Mouse (Mus musculus): ENCODE results near the gene Mrpl39. TPM values are rescaled to one million over a fixed set of nuclear protein-coding genes. Genes with fewer than 3 reads are reported as not detected.

The Mrpl39 gene
- total RNA-seq, 4 experiments from 2014 or later = 12.0 to 14.5 (median 13.7) TPM

DNA sequence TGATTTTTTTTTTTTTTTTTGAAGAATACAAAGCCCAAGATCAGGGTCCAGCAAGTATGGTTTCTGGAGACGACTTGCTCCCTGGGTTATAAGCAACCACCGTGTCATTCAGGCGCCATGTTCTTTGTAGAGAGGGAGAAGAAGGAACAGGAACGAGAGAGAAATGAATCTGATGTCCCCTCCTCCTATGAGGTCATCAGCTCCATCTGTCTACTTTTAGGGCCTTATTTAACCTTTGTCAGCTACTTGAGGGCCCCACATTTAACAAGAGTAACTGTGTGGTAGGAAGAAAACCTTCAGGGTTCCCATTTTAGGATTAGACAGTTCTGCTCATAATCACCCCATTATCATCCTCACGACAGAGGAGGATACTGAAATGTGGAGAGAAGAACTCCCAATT lies 34.5 kb downstream of the Mrpl39 start:
- no peak for DNase-seq (ENCODE audit: low spot score in 2 of 2)

DNA sequence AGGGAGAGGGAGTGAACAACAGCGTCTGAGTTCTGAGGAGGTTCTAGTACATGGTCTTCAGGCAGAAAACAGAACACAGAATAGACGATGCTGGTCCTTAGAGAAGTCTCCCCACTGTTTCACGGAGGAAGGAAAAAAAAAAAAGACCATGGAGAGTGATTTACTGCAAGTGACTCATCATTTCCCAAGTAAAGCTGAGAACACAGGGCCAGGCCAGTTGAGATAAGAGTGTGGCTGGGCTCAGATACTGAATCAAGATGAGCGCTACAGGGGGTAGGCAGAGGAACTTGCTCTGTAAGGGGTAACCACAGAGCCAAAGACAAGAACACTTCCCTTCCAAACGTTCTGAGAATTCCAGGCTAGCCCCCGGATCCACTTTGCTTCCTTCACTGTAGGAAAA lies 36.8 kb downstream of the Mrpl39 start:
- DNase-seq (ENCODE audit: low spot score in 2 of 2) = no peak

DNA sequence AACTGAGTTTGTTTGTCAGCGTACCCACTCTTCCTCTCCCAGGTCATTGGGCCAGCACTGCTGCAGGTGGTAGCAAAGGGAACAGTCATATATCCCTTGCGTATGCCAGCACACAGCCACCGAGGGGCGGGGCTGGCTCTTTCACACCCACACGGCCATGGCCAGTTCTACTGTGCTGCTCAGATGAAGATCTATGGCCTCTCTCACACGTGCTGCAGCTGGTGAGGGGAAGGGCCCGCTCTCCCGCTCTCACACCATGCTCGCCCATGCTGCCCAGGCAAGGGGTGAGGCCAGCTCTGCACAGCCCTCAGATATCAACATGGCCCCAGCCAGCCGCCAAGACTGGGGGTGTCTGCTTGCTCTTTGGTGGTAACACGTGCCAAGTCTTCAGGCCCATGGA lies 39.4 kb downstream of the Mrpl39 start:
- DNase-seq (ENCODE audit: low spot score in 2 of 2) = no peak

DNA sequence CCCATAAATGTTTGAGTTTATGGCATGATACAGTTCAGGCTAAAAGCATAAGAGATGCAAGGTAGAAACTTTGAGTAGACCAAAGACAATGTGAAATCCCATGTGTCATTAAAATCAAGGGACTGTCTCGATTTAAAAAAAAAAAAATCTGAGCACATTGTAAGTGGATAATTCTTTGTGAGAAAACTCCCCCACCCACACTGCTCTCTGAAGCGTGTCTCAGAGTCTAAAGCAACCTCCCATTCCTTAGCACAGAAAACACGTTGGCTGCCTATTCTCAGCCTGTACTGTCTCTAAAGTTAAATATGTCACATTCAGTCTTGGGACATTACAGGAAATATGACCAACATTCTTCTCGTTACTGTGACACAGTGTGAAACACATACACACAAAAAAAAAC lies 53.6 kb downstream of the Mrpl39 start:
- no peak for DNase-seq (ENCODE audit: low spot score in 2 of 2)

DNA sequence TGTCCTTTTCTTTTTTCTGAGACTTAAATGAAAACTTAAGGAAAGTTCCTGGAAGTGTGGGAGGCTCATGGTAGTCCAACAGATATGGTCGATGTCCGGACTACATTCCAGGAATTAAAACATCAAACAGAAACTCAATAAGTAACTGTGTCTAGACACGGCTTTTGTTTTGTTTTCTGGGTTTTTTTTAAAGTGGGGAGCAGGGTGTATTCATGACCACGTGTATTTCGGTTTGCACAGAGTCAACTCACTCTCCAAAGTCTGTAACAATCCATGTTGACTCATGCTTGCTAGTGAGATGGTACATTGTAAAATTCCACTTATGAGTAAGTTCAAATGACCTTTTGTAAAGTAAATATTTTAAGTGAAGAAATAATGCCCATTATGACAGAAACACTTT lies 54.8 kb downstream of the Mrpl39 start:
- no peak for DNase-seq (ENCODE audit: low spot score in 2 of 2)

DNA sequence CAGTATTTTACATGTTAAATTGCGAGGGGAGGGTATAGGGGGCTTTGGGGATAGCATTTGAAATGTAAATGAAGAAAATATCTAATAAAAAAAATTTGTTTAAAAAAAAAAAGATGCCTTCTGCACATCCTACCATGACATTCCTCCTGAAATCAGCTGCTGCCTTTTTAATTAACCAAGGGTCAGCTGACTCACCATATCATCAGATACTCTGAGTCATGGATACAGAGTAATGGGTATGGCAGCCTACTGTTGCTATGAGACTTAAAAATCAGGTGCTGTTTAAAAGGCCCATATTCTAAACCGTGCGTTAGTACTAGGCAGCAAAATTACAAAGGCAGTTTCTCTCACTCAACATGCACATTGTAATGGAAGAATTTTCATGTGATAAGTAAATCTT lies 58.2 kb downstream of the Mrpl39 start:
- DNase-seq (ENCODE audit: low spot score in 2 of 2) = no peak

Small RNA genes lying within 50 kb of the gene (microRNA-seq; reads per million reads assigned to microRNA genes)
- 1,853 reads per million, percentile 85 among the genes with 10 or more reads in this experiment for gene Mir155

Other genes starting within 250 kb of the Mrpl39 start
- gene A730009L09Rik, start 220.6 kb downstream of the Mrpl39 start, total RNA-seq (2022) = not detected
- 10 to 100 TPM; 10.6 to 16.3 (median 12.7) TPM for gene Jam2, start 38.4 kb upstream of the Mrpl39 start, total RNA-seq (2022)
- gene Gabpa, start 99.2 kb upstream of the Mrpl39 start, total RNA-seq (2022) = 10 to 100 TPM; 21.0 to 28.2 (median 24.4) TPM
- gene Atp5j, start 99.9 kb upstream of the Mrpl39 start, total RNA-seq (2022) = 1,000 to 10,000 TPM in 2 of 4 experiments, 100 to 1,000 TPM in 2; 869 to 1,085 (median 967) TPM

Data from gastrocnemius, adult 8-10 months (tissue).